Mouse (Mus musculus) forebrain, postnatal 0 days (tissue): Measurements from ENCODE around the gene Gm49368. TPM values are rescaled to one million over a fixed set of nuclear protein-coding genes. Genes with fewer than 3 reads are reported as not detected.

ENCODE experiments used
- ATAC-seq: fragments of 200-750 bp; cut with Nextera tagmentation; 2 replicates; pipeline ENCODE4 v1.8.0; 2017; ENCODE audit warnings: mild to moderate bottlenecking, moderate library complexity
- DNase-seq: peaks from one replicate; pipeline ENCODE4 v3.0.0-alpha.2; 2015
- H3K27ac ChIP-seq: fragments of 300-500 bp; sonication (generic); 2 replicates; pipeline ENCODE4 v1.5.1; 2014; ENCODE audit warnings: low read depth, mild to moderate bottlenecking, antibody characterized with exemption, low read length, moderate library complexity, mixed read lengths
- H3K27me3 ChIP-seq: fragments of 300-500 bp; sonication (generic); 2 replicates; pipeline ENCODE4 v1.6.1; 2014; ENCODE audit warnings: mild to moderate bottlenecking, low read length, mixed read lengths; ENCODE audit not compliant: insufficient read depth
- H3K36me3 ChIP-seq: fragments of 300-500 bp; sonication (generic); 2 replicates; pipeline ENCODE4 v1.6.1; 2014; ENCODE audit warnings: mild to moderate bottlenecking, moderate library complexity; ENCODE audit not compliant: insufficient read depth
- H3K4me1 ChIP-seq: fragments of 300-500 bp; sonication (generic); 2 replicates; pipeline ENCODE4 v1.6.1; 2014; ENCODE audit warnings: antibody characterized with exemption; ENCODE audit not compliant: insufficient read depth
- H3K4me2 ChIP-seq: fragments of 300-500 bp; sonication (generic); 2 replicates; pipeline ENCODE4 v1.6.1; 2014; ENCODE audit warnings: low read depth, mild to moderate bottlenecking, moderate library complexity
- H3K4me3 ChIP-seq: fragments of 300-500 bp; sonication (generic); 2 replicates; pipeline ENCODE4 v1.5.1; 2014; ENCODE audit warnings: low read depth, low read length, mixed read lengths
- H3K9ac ChIP-seq: fragments of 300-500 bp; sonication (generic); 2 replicates; pipeline ENCODE4 v1.6.1; 2014; ENCODE audit warnings: mild to moderate bottlenecking
- H3K9me3 ChIP-seq: fragments of 300-500 bp; sonication (generic); 2 replicates; pipeline ENCODE4 v1.6.1; 2016; ENCODE audit warnings: low read length
- CTCF ChIP-seq: sonication (generic); IDR thresholded peaks from 2 replicates; pipeline ENCODE4 v1.5.1; 2016; ENCODE audit warnings: antibody characterized with exemption, control low read depth, low read depth
- WGBS: fragments of 180-500 bp; shearing (Covaris S2); extraction: QIAGEN DNeasy Blood & Tissue Kit; methylation state at CpG from one replicate; pipeline ENCODE4 v1.1.7; 2014; 5-methylcytosine and 5-hydroxymethylcytosine counted together
- polyA plus RNA-seq: library from polyadenylated mRNA; unstranded; fragments of >200 nt; fragmentation: Nextera tagmentation; extraction: Ambion mirVana; gene quantifications from 2 replicates; pipeline ENCODE4 v1.2.1, GENCODE M21; 2015
- total RNA-seq: library from RNA; depleted of rRNA; stranded (reverse); fragments of >200 nt; gene quantifications from 2 replicates; pipeline ENCODE4 v1.2.3, GENCODE M21; 2014

Gm49368 gene
- total and polyA plus RNA-seq, 2 experiments from 2014 or later: not detected

DNA sequence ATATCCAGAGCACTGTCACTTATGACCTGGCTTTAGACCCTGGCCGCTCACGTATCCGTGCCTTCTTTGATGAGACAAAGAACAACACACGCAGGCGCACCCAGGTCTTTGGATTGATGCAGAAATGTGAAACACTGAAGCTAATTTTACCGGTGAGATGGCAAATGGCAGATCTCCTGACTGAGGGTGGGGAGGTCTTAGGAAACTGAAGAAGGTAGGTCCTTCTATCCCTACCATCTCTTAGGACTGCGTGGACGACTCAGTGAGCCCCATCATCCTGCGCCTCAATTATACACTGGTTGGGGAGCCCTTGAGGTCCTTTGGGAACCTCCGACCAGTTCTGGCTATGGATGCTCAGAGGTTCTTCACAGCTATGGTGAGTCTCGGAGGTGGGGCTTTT lies 49.6 kb downstream of the Gm49368 start:
- H3K27ac ChIP-seq: no peak overlapping the region
- WGBS: 89% methylated on average over 11 of the region's 11 CpGs
- H3K36me3 ChIP-seq: no peaks in the 10 kb centered on the region
- ATAC-seq: no peak
- H3K4me1 ChIP-seq: no peaks in the 10 kb centered on the region
- no peak for TF ChIP-seq CTCF
- DNase-seq: no peak
- no peak overlapping the region for H3K4me2 ChIP-seq
- no peaks in the 10 kb centered on the region for H3K27me3 ChIP-seq
- H3K9me3 ChIP-seq: no peaks in the 10 kb centered on the region
- no peak overlapping the region for H3K4me3 ChIP-seq
- H3K9ac ChIP-seq: no peak overlapping the region

DNA sequence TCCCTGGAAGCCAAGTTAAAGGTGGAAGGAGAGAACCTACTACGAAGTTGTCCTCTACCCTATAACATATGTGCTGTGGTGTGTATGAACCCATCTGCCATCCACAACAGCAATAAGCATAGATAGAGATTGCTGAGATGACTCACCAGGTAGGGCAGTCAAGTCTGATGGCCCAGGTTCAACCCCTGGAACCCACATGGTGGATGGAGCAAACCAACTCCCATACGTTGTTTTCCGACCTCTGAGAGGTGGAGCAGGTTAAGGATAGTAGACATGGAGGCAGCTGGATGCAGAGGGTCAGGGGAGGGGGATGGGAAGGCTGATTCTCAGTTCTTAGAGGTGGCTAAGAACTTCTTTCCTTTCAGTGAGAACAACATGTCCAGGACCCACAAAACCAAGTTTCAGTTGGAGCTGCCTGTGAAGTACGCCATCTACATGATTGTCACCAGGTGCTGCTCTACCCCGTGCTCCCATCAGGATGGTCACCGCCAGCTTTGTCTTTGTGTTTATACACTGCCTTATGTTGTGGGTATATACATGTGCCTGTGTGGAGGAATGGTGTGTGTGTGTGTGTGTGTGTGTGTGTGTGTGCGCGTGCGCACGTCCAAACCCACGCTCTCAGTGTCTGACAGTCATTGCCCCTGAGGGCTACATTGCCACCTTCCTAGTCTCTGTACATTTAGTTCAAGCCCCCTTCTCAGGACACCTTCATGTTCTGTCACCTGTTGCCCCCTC lies 52.1 kb downstream of the Gm49368 start:
- Histone ChIP-seq H3K4me3 (no peak overlapping the region), H3K27me3 (no peaks in the 10 kb centered on the region), H3K27ac (no peak overlapping the region), H3K9ac (no peak overlapping the region), H3K36me3 (no peaks in the 10 kb centered on the region), H3K4me1 (no peaks in the 10 kb centered on the region), H3K4me2 (no peak overlapping the region), H3K9me3 (no peaks in the 10 kb centered on the region)
- whole genome bisulfite sequencing: 93% methylated on average over 11 of the region's 11 CpGs
- ATAC-seq (no peak), DNase-seq (no peak)
- TF ChIP-seq CTCF: no peak

DNA sequence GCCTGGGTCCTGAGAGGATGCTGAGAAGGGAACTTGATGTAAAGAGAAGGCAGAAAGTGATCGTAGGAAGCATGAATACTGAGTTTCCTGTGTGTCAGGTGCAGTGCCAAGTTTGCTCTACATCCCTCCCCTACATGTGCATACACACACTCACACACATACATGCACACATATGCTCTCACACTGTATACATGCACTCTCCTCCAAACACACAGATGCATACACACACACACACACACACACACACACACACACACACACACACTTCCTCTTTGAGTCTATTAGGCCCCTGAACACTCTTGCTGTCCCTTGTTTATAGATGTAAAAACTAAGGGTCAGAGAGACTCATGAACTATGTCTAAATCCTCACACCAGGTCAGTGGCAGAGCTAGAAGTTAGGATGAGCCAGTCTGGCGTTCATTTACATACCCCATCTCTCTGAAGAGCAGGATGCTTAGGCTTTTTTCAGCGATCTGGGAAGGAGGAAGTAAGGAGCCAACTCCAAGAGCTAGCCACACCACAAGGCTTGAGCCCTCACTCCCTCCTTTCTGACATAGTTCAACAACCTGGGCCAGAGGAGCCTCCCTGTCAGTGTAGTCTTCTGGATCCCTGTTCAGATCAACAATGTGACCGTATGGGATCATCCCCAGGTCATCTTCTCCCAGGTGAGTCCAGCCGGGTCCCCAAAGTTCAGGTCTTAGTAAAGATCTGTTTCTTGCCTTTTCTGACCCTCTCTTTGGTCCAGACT lies 52.9 kb downstream of the Gm49368 start:
- Histone ChIP-seq H3K27ac (no peak overlapping the region), H3K9me3 (no peaks in the 10 kb centered on the region), H3K36me3 (no peaks in the 10 kb centered on the region), H3K4me2 (no peak overlapping the region), H3K9ac (no peak overlapping the region), H3K4me1 (no peaks in the 10 kb centered on the region), H3K27me3 (no peaks in the 10 kb centered on the region), H3K4me3 (no peak overlapping the region)
- WGBS: 85% methylated on average over 5 of the region's 5 CpGs
- no peak for ATAC-seq
- no peak for TF ChIP-seq CTCF
- DNase-seq: no peak

DNA sequence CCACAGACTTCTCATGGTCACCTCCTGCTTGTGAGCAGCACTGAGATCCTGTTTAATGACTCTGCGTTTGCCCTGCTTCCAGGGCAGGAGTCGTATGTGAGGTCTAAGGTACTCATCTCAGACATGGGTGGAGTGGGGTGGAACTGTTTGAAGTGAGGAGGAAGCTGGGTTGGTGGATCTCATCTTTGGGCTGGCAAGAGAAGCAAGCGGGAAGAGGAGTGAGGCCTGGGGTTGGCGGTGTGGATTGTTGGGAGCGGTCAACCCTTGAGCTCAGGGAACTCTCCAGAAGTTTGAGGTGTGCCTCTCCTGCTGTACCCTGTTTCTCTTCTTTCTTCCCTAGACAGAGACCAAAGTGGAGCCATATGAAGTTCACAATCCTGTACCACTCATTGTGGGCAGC lies 53.9 kb downstream of the Gm49368 start:
- WGBS: 91% methylated on average over 5 of the region's 5 CpGs
- Histone ChIP-seq H3K4me1 (no peaks in the 10 kb centered on the region), H3K4me2 (no peak overlapping the region), H3K9ac (no peak overlapping the region), H3K9me3 (no peaks in the 10 kb centered on the region), H3K36me3 (no peaks in the 10 kb centered on the region), H3K27me3 (no peaks in the 10 kb centered on the region), H3K4me3 (no peak overlapping the region), H3K27ac (no peak overlapping the region)
- no peak for TF ChIP-seq CTCF
- ATAC-seq: no peak
- no peak for DNase-seq

DNA sequence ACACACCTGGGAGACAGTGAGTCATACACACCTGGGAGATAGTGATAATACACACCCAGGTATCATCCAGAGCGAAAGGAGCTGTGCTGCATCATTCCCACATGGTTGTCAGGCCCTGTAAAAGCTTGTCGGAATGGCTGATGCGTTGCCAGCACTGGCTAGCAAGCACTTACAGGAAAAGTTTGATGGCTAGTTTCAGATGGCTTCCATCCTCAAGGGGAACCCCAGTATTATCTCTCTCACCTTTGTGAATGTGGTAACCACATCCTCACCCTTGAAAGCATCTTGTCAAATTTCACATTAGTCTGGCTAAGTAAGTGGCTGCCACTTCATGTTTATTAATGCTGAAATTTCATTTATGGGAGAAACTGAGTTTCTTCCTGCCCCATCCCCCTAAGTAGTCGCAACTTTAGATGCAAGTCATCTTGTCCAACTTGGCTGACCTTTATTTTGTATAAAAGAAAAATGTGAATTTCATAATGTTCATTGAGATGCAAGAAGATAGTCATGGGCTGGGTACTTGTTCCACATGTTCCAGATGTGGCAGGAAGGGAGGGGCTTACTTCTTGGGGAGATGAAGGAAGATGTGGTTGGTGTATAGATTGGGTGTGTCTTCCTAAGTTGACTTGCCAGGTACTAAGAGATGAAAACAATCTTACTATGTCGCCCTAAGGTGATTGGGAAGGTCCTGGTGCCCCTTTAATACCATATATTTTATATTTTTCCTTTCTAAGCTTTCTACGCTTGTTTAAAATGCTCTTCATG lies 57.4 kb downstream of the Gm49368 start:
- no peak for TF ChIP-seq CTCF
- DNase-seq (no peak), ATAC-seq (no peak)
- Histone ChIP-seq H3K4me1 (no peaks in the 10 kb centered on the region), H3K27ac (no peak overlapping the region), H3K9ac (no peak overlapping the region), H3K4me3 (no peak overlapping the region), H3K27me3 (no peaks in the 10 kb centered on the region), H3K9me3 (no peaks in the 10 kb centered on the region), H3K36me3 (no peaks in the 10 kb centered on the region), H3K4me2 (no peak overlapping the region)
- 86% methylated on average over 6 of the region's 6 CpGs for WGBS

DNA sequence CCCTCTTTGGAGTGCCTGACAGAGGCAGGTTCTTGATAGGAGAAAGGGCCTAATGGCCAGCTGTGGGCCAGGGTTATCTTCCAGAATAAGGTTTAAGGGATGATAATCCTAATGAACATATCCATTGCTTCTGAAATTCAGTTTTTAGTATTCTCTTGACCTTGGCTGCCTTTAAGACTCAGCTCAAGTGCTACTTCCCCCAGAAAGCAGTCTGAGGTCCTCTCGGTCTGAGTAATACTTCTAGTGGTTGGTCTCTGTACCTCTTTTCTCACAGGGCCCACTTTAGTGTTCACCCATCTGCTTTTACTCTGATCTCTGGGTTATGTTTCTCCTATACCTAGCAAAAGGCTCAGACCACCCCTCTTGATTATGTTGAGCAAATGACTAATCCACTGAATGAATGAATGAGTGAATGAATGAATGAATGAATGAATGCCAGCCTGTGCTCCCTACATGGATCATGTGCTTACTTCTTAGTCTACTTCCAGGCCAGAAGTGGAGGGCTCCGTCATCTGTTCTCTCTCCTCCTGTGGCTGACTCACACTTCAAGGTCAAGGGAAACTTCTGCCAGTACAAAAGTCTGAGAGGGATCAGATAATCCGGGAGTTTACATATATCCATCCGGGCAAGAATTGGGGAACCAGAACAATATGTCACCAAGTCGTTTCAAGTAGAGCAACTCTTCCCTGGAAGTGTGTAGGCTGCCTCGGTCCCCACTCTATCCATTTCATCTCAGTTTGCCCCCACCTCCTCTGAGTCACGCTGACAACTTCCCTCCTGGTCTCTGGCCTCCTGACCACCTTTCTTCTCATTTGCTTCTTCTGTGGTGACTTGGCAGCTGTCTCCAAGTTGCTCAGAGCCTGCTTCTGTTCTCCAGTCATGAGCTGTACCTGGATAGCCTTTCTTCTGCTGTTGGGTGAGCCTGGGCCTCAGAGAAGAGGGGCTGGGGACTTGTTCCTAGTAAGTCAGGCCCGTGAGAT lies 66.5 kb downstream of the Gm49368 start, which contains the start of gene Itgax:
Gene Itgax (plus strand): TSS at position 807 of the 980 bp plus-strand sequence.
- ATAC-seq: no peak
- no peak for TF ChIP-seq CTCF
- no peak within 1 kb of the TSS for H3K9ac ChIP-seq
- H3K4me3 ChIP-seq: no peak within 1 kb of the TSS
- 80% methylated on average over 8 of the region's 8 CpGs for WGBS
- no peaks in the 10 kb centered on the region for H3K4me1 ChIP-seq
- DNase-seq: no peak
- no peaks in the 10 kb centered on the region for H3K27me3 ChIP-seq
- H3K9me3 ChIP-seq: no peaks in the 10 kb centered on the region
- H3K4me2 ChIP-seq: no peak within 1 kb of the TSS
- H3K27ac ChIP-seq: no peak within 1 kb of the TSS
- no peaks in the 10 kb centered on the region for H3K36me3 ChIP-seq
